Mouse (Mus musculus) megakaryocyte, embryonic 14.5 days (primary cell): Measurements from ENCODE around the gene Crabp2. TPM values are rescaled to one million over a fixed set of nuclear protein-coding genes. Genes with fewer than 3 reads are reported as not detected.

Source experiments
- H3K27me3 ChIP-seq: replicated peaks from 2 replicates; pipeline ENCODE3; 2012; ENCODE audit warnings: inconsistent platforms
- H3K36me3 ChIP-seq: replicated peaks from 2 replicates; pipeline ENCODE3; 2012; ENCODE audit warnings: low read length, inconsistent platforms, mixed read lengths
- H3K4me1 ChIP-seq: 2 replicates; pipeline ENCODE4 v1.6.1; 2012; ENCODE audit warnings: inconsistent platforms
- H3K4me3 ChIP-seq: replicated peaks from 2 replicates; pipeline ENCODE3; 2012; ENCODE audit warnings: moderate library complexity, mild to moderate bottlenecking, inconsistent platforms
- H3K9me3 ChIP-seq: 2 replicates; pipeline ENCODE4 v1.6.1; 2012; ENCODE audit warnings: inconsistent platforms
- FLI1 ChIP-seq: IDR thresholded peaks from 2 replicates; pipeline ENCODE4 v1.6.1; 2012; ENCODE audit warnings: low read length, inconsistent platforms, mixed read lengths
- GATA1 ChIP-seq: IDR thresholded peaks from 3 replicates; pipeline ENCODE4 v1.6.1; 2012; ENCODE audit warnings: mixed read lengths, low read length, inconsistent platforms, borderline replicate concordance
- polyA plus RNA-seq: library from polyadenylated mRNA; stranded (reverse); fragments of >175 nt; gene quantifications from 2 replicates; pipeline ENCODE4 v1.2.3, GENCODE M21; 2012; ENCODE audit warnings: low replicate concordance; ENCODE audit not compliant: insufficient read depth

Gene Crabp2
- polyA plus RNA-seq, 1 experiment, result 0.47 TPM

DNA sequence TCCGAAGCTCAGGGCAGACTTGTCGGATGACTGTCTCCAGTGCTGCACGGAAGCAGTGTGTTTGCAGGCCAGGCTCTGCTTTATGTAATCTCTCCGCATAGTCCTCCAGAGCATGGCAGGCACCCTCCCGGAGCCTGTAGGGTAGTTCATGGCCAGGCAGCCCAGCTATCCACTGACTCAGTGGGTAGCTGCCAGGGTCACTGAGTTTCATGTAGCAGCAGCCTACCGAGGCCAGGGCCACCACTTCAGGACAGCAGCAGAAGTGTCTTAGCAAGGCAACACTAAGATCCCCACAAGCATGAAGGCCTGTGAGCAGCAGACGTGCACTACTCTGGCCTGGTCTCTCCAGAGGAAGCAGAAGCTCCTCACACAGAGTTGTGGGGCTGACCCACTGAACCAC is 23.5 kb upstream of the Crabp2 start:
- H3K36me3 ChIP-seq, result peaks cover 73% of the 10 kb centered on the region
- no peak for TF ChIP-seq GATA1
- TF ChIP-seq FLI1, result no peak
- H3K4me1 ChIP-seq, result peaks cover 48% of the 10 kb centered on the region
- H3K9me3 ChIP-seq, result no peaks in the 10 kb centered on the region
- H3K4me3 ChIP-seq, result no peak overlapping the region
- no peaks in the 10 kb centered on the region for H3K27me3 ChIP-seq

- H3K27me3 ChIP-seq, result no peaks in the 10 kb centered on the region
- no peak overlapping the region for H3K4me3 ChIP-seq
- TF ChIP-seq FLI1 (no peak), GATA1 (no peak)
- peaks cover 48% of the 10 kb centered on the region for H3K4me1 ChIP-seq
- H3K9me3 ChIP-seq, result no peaks in the 10 kb centered on the region
- peaks cover 67% of the 10 kb centered on the region for H3K36me3 ChIP-seq
These were observed 21.0 kb upstream of the Crabp2 start for GRCm38 (mm10) chr3:87927452-87927851.

DNA sequence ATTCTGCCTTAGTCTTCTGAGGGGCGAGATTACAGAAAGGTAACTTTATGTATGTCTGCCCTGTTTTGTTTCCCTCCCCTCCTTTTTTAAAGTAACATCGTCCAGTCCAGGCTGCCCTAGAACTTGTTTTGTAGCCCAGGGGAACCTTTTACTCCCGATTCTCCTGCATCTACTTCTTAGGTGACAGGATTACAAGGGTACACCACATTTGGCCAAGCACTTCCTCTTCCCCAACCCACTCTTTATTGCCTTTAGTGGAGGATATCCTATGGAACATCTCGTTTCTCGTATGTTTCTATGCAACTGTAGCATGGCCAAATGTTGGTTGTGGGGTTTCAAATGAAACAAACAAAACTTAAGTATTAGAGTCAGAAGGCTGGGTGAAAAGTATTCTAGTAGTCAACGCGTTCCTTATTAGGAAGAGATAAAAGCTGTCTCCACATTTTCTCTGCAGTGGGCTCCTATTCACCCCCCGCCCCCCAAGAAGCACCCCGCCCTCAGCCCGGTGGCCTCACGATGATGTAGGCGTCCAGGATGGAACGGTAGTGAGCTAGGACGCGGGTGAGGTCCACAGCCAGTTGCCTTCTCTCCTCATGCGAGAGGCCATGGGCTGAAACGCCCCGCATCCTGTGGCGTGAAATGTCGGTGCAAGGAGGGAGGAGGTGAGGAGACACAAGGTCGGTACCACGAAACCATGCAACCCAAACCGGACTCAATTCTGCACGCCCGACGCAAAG is 19.0 kb upstream of the Crabp2 start:
- no peaks in the 10 kb centered on the region for H3K9me3 ChIP-seq
- no peaks in the 10 kb centered on the region for H3K27me3 ChIP-seq
- TF ChIP-seq FLI1 (no peak), GATA1 (no peak)
- peaks cover 64% of the 10 kb centered on the region for H3K36me3 ChIP-seq
- peaks cover 66% of the 10 kb centered on the region for H3K4me1 ChIP-seq
- peak overlapping the region; percentile 97 for H3K4me3 ChIP-seq

DNA sequence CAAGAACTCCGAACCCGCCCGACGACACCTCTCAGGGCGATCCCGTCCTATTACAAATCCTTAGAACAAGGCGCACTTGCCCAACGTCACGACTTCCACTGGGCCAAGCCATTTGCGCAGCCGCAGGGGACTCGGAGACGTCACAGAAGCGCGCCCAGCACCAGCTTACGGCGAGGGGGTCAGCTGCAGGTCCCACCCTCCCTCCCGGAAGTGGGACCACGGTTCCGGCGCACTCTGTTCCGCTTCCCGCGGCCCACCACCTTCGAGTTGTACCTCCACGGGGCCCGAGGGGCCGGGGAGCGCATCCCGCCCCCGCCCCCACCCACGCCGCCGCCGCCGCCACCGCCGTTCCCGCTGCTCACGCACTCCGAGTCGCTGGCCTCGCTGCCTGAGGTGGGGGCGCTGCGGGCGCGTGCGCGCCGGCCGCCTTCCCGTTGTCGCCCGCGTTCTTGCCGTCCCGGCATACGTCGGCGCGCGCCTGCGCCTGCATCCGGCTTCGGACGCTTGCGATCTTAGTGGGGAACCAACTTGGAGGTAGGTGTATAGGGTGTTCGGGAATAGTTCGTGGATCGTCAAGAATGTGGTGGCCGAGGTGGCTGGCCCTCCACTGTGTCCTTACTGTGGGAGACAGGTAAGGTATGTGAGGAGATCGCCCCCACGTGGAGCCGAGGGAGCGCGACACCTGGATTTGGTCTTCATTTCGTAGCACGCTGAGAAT is 18.2 kb upstream of the Crabp2 start, which contains the start of the genes Isg20l2 and Rrnad1:
Gene Isg20l2 (plus strand): TSS at position 237 of the 718 bp plus-strand sequence.
Gene Rrnad1 (minus strand): TSS at position 640 of the 718 bp plus-strand sequence.
- Histone ChIP-seq H3K9me3 (no peaks in the 10 kb centered on the region), H3K36me3 (peaks cover 63% of the 10 kb centered on the region), H3K27me3 (no peaks in the 10 kb centered on the region), H3K4me3 (peak within 1 kb of the TSS; percentile 97), H3K4me1 (peaks cover 65% of the 10 kb centered on the region)
- no peak for TF ChIP-seq GATA1
- TF ChIP-seq FLI1, result no peak

DNA sequence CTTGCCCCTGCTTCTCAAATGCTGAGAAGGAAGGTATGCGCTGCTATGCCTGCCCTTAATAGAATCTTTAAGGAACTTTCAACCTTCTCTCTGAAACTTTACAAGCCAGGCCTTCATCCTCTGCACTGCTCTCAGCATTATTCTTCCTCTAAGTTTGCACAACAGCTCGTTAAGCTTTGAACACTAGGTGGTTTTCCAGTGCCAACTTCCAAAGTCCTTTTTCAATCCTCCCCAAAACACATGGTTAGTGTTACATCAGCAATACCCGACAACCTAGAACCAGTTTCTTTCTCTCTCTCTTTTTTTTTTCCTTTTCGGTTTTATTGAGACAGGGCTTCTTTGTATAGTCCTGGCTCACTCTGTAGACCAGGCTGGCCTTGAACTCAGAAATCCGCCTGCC is 14.4 kb upstream of the Crabp2 start:
- H3K4me1 ChIP-seq, result peaks cover 56% of the 10 kb centered on the region

GRCm38 (mm10) chr3:87934501-87934900 is 14.0 kb upstream of the Crabp2 start:
- no peaks in the 10 kb centered on the region for H3K9me3 ChIP-seq
- H3K27me3 ChIP-seq, result no peaks in the 10 kb centered on the region
- H3K4me3 ChIP-seq, result no peak overlapping the region
- H3K36me3 ChIP-seq, result peaks cover 72% of the 10 kb centered on the region
- peaks cover 52% of the 10 kb centered on the region for H3K4me1 ChIP-seq
- TF ChIP-seq GATA1 (no peak), FLI1 (no peak)

More for the DNA sequence above, 14.4 kb upstream of the Crabp2 start:
- H3K27me3 ChIP-seq, result no peaks in the 10 kb centered on the region
- peaks cover 67% of the 10 kb centered on the region for H3K36me3 ChIP-seq
- H3K4me3 ChIP-seq, result no peak overlapping the region
- no peaks in the 10 kb centered on the region for H3K9me3 ChIP-seq
- TF ChIP-seq FLI1, result no peak
- TF ChIP-seq GATA1, result no peak

- H3K27me3 ChIP-seq, result no peaks in the 10 kb centered on the region
- H3K4me3 ChIP-seq, result no peak overlapping the region
- no peaks in the 10 kb centered on the region for H3K9me3 ChIP-seq
- H3K4me1 ChIP-seq, result peaks cover 52% of the 10 kb centered on the region
- peaks cover 79% of the 10 kb centered on the region for H3K36me3 ChIP-seq
- no peak for TF ChIP-seq GATA1
- TF ChIP-seq FLI1, result no peak
These were observed 13.3 kb upstream of the Crabp2 start for GRCm38 (mm10) chr3:87935201-87935600.

DNA sequence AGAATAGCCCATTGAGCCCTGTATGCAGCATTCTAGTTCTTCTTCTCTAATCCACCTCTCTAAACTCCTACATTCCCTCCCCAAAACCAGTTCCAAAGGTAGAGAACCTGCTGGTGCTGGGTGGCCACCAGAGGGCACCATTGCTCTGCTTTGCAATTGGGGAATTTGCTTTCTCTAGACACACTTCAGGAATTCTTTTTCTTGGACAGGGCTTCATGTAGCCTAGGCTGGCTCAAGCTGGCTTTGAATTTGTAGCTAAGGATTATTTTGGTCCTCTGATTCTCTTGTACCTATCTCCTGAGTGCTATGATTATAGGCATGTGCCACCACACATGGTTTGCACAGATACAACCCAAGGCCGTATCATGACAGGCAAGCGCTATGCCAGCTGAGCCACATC is 12.7 kb upstream of the Crabp2 start:
- Histone ChIP-seq H3K4me1 (peaks cover 51% of the 10 kb centered on the region), H3K27me3 (no peaks in the 10 kb centered on the region), H3K9me3 (no peaks in the 10 kb centered on the region), H3K36me3 (peaks cover 83% of the 10 kb centered on the region), H3K4me3 (no peak overlapping the region)
- TF ChIP-seq GATA1 (no peak), FLI1 (no peak)

GRCm38 (mm10) chr3:87940611-87941010 is 7.9 kb upstream of the Crabp2 start:
- peaks cover 9% of the 10 kb centered on the region for H3K4me1 ChIP-seq
- peaks cover 8% of the 10 kb centered on the region for H3K27me3 ChIP-seq
- H3K36me3 ChIP-seq, result peaks cover 91% of the 10 kb centered on the region
- no peaks in the 10 kb centered on the region for H3K9me3 ChIP-seq
- no peak overlapping the region for H3K4me3 ChIP-seq
- TF ChIP-seq GATA1, result no peak
- no peak for TF ChIP-seq FLI1

- Histone ChIP-seq H3K9me3 (no peaks in the 10 kb centered on the region), H3K4me1 (peaks cover 19% of the 10 kb centered on the region), H3K4me3 (no peak overlapping the region), H3K36me3 (peaks cover 76% of the 10 kb centered on the region), H3K27me3 (peaks cover 27% of the 10 kb centered on the region)
- TF ChIP-seq GATA1 (no peak), FLI1 (no peak)
These were observed 6.0 kb upstream of the Crabp2 start for GRCm38 (mm10) chr3:87942471-87942870.
